Mouse (Mus musculus) Muller cell, postnatal 12 days (primary cell): ENCODE measurements around the gene Nol12.

Experiments used
- DNase-seq: peaks from one replicate; pipeline ENCODE4 v3.0.0-alpha.2; 2015; ENCODE audit errors: inconsistent ontology term

Nol12 gene

GRCm38 (mm10) chr15:78948152-78948725 lies 13.5 kb downstream of the Nol12 start:
- DNase-seq, result no peak

- DNase-seq, result no peak
Measured at GRCm38 (mm10) chr15:78948883-78949282, 14.2 kb downstream of the Nol12 start.

DNA sequence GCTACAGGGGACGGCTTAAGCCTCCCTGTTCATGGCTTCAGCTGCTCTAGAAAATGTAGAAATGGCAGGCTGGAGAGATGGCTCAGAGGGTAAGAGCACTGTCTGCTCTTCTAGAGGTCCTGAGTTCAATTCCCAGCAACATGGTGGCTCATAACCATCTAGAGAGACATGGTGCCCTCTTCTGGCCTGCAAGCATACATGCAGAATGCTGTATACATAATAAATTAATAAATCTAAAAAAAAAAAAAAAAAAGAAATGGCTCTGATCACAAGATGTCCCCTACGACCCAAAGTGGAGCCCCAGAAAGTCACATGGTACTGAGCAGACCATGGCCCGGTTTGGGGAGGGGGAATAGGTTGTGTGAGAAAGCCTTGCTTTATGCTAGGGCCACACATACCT lies 20.9 kb downstream of the Nol12 start:
- no peak for DNase-seq

- no peak for DNase-seq
Measured at GRCm38 (mm10) chr15:78956351-78956750, 21.6 kb downstream of the Nol12 start.

DNA sequence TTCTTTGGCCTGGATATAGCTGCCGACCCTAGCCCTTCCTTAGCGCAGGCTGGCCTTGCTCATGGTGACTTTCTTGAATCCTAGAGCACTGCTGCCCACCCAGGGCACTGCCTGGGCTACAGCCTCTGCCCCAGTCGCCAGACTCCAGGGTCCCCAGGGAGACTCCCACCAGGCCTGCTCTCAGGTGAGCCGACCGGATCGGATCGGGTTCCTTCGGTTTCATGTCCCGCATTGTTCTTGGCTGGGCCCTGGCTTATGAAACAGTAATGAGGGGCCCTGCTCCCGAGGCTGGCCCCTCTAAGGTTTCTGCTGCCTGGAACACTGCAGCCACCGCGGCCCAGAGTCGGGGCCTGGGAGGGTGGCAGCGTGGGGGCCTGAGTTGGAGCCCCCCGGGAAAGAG lies 22.3 kb downstream of the Nol12 start:
- no peak for DNase-seq

DNA sequence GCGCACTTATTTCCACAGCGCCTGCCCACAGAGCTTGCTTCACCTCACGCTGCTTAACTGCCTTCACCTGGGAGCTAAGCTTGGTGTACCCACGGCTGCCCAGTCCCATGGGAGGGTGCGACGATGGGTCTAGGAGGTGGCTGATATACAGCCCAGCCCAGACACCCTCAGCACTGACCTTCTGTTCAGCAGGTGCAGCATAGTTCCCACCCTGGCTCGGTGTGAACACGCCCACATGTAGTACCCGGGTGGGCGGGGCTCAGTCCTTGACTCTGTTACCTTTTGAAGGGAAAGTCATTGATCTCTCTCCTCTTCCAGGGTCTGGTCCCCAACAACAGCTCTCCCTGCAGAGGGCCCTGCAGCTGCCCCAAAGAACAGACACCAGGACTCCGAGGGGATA lies 24.8 kb downstream of the Nol12 start:
- no peak for DNase-seq

GRCm38 (mm10) chr15:78960088-78960487 lies 25.4 kb downstream of the Nol12 start:
- DNase-seq, result peak; percentile 79

GRCm38 (mm10) chr15:78962885-78963284 lies 28.2 kb downstream of the Nol12 start:
- peak; percentile 88 for DNase-seq

DNA sequence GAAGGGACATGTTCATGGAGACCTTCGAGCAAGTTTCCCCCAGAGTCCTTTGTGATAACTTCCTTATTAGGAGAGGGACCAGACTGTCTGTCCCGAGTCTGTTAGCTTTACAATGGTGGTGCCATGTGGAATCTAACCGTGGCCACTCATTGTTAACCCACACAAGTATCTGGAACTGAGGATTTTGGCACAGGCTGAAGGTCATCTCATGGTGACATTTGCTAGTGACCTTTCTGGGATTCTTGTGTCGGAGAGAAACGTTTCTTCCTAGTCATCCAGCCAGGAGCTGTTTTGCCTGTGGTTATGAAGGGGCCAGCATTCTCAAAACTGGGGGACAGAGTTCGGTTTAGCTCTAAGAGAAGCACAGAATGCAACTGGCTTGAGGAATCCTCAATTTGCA lies 36.9 kb downstream of the Nol12 start:
- DNase-seq, result no peak

- DNase-seq, result peak; percentile 23
Measured at GRCm38 (mm10) chr15:78973950-78974349, 39.2 kb downstream of the Nol12 start.

- no peak for DNase-seq
Measured at GRCm38 (mm10) chr15:78977676-78978159, 43.0 kb downstream of the Nol12 start.

DNA sequence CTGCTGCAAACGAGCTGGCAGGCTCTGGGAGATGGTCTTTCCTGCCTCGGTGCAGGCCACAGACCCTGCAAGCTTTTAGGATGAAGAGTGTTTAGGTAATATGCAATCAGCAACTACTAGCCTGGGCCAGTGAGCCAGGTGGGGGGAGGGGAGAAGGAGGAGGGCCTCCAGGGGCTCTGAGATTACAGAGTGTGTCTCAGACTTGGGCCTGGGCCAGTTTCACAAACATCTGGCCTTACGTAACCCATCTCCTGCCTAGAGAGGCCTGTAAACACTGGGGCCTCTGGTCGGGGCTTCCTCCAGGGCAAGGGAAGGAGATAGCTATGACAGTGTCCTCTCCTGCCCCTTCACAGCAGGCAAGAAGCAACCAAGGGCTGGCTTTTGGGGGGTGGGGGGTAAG lies 44.1 kb downstream of the Nol12 start:
- no peak for DNase-seq

DNA sequence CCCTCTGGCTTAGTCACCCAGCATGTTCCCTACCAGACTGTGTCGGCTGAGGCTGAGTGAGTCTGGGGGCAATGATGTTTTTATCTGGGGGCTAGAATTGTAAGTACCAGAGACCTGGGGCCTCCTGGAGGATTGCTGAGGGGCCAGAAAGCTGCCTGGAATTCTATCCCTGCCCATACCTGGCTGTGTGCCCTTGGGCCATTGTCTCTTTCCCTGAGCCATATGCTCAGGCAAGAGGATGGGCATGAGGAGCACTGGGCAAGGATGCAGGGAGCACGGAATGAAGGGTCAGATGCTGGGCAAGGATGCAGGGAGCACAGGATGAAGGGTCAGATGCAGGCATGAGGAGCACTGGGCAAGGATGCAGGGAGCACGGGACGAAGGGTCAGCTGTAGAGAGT lies 45.4 kb downstream of the Nol12 start:
- DNase-seq, result no peak

- peak; percentile 98 for DNase-seq
Measured at GRCm38 (mm10) chr15:78982658-78983435, 48.1 kb downstream of the Nol12 start.

DNA sequence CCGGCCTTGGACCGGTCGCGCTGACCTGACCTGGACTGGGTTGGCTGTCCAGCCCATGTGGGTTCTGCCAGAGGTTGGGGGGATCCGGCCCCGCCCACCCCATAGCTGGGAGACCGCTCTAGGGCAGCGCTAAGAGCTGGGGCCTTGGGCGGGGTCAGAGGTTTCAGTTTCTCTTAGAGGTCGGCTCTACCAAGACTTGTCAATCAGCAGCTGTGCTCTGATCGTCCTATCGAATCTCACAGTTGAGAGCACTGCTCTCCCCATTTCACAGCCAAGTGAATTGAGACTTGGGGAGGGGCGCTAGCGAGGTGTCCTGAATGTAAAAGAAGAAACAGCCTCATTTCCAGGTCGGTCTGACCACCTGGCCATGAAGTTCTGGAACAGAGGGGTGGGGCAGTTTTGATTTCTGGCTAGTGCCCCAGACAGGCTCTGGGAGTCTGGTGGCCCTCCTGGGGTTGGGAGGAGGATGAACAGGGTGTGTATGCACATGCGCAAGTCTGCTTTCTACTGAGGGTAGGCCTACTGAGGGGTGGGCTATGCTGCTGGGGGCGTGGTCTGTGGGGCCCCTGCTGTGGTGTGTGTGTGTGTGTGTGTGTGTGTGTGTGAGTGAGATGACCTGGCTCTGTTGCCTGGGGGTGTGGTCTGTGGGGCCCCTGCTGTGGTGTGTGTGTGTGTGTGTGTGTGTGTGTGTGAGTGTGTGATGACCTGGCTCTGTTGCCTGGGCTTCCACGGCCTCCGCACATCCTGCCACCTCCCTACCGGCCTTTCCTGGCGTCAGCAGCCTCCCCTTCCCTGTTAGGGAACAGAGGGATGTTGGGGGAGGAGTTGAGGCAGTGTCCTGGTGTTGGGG lies 48.9 kb downstream of the Nol12 start:
- DNase-seq, result peak; percentile 82

DNA sequence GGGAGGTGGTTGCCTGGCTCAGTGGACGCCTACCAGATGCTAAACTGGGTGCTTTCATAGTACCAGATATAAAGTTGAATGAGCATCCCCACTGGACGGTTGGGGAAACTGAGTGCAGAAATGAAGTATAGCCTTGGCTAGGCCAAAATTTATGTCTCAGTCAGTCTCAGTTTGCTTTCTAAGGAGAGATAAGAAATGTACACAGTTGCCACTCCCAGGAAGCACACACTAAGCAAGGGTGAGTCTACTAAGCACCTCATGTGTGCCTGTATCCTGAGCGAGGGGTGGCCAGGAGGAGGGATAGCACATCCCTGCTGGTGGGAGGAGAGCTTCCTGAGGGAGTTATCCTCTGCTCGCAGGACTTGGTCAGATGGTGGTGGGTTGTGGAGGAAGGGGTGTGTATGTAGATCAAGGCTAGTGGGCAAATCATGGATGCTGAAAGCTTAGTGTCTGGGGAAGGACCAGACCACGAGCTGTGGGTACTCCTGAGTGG lies 49.6 kb downstream of the Nol12 start:
- DNase-seq, result no peak

DNA sequence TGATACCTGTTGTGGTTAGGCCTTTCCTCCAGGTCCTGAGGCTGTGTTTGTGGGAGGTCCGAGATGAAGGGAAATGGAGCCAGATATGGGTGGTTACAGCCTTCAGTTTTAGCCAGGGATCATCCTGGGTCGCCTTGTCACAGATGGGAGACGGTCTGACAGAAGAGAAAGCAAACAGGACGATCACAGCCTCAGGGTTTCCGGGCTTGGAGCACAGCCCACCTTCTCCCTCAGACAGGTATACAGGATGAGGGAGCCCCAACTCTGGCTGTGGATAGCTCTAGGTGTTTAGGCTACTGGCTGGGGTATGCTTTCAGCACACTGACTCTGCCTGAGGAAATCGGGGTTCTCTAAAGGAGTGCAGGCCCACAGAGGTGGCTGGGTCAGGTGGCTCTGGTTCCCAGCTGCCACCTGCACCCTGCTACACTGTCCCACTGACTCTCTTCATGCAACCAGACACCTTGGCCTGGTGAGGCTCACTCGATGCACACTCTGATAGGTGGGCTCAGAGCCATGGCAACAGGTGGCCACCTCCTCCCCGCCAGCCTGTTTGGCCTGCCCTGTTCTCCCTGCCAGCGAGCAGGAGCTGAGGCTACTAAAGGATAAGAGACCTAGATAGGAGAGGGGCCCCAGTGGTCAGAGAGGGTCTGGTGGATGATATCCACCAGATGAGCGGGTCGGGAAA lies 51.9 kb downstream of the Nol12 start:
- DNase-seq, result no peak

DNA sequence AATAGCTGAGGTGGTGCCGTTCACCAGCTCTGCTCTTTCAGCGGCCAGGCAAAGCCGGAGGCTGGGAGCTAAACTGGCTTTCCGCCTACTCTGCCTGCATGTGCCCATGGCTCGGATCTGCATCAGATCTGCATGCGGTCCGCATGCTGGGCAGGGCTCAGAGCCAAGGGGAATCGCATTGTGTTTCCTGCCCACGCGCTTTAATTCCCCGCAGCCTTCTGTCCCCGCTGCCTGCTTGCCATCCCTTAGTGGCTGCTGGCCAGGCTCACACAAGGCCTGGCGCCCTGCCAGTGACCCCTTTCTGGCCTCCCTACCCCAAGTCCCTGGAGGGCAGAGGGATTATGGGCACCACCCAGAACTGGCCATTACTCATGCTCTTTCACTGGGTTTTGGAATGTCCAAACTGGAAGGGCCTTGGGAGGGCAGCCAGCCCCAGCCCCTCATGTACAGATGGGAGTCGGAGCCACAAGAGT lies 53.8 kb downstream of the Nol12 start:
- DNase-seq, result peak; percentile 100

- DNase-seq, result no peak
Measured at GRCm38 (mm10) chr15:78989152-78990092, 54.7 kb downstream of the Nol12 start.

DNA sequence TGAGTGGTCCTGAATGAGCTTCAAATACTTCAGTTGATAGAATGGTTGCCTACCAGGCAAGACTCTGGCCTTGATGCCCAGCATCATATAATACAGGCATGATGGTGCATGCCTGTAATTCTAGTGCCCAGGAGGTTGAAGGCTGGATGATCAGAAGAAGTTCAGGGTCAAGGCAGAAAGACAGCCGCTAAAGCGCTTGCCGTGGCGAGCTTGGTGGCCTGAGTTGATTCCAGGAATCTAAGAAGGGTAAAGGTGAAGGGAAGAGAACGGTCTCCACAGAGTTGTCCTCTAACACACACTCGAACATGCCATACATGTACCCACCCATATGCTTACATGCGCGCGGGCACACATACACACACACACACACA lies 55.3 kb downstream of the Nol12 start:
- no peak for DNase-seq
